Mouse (Mus musculus) T-cell, adult 2 months (primary cell): ENCODE results near the gene Rgn.

ENCODE experiments used
- DNase-seq: peaks from one replicate; pipeline ENCODE4 v3.0.0; 2022; ENCODE audit warnings: low spot score

Gene Rgn

DNA sequence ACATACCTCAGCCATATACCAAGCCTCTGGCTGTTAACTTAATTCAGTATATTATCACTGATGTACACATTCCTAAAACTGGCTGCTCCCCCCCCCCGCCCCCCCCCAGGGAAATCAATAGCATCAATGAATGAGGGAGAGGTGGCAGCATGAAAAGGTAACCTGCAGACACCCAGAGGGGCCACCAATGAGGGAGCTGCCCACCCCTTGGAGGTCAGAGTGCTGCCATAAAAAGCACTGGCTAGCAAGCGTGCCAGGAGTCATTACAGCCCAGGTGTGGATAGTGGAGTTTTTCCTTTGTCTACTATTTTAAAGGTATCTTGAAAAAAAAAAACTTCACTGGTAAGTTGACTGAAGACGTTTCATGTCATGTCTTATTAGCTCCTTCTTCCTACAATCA, at the start of gene Rgn:
Gene Rgn (plus strand): TSS at position 256 of the 400 bp plus-strand sequence.
- no peak for DNase-seq

DNA sequence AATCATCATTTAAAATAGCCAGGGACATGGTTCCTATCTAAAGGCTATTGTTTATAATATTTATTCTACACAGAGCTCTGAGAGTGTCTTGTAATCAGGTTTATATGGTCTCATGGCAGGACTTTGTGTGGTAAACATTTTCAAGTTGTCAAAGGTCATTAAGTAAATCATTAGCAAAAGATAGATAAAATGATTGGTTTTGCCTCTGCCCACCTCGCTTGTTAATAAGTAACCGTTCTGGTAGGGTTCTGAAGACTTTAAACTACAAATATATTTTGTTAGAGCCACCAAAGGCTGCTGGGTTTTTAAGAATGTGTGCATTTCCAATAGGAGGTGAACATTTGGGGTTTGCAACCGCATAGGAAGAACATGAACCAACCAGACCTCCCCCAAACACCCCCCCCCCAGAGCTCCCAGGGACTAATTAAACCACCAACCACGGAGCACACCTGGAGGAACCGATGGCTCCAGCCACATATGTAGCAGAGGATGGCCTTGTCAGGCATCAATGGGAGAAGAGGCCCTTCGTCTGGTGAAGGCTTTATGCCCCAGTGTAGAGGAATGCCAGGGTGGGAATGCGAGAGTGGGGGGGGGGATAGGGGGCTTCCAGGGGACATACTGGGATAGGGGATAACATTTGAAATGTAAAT, 29.2 kb upstream of the Rgn start:
- DNase-seq = no peak

DNA sequence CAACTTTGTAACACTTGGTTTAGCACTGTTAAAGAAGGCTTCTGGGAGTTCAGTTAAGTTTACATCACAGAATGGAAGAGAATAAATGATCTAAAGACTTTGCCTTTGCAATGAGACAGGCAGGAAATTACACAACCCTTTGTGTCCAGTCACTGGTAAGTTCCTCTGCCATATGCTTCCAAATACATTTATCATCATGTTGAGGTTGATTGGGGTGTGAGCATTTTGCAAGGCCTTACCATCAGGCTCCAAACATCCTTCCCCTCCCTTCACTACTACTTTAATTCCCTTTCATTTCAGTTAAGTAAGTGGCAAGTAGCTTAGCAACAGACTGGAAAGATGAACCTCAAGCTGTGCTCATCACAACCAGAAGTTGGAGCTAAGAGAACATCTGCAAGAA, 28.0 kb upstream of the Rgn start:
- no peak for DNase-seq

DNA sequence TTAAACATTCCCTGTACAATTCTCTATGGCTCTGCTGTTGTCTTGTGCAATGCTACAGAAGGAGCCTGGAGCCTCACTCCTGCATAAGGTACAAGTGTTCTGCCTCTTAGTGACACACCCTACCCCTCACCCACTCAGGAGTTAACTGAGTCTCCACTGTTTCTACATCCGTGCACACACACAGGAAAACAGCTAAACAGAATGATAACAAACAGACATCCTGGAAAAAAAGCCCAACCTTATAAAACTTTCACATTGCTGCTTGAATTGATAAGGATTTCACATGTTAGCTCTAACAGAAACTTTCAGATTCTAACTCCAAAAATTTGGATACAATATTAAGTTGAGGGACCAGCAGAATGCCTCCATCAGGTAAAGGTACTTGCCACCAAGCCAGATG, 17.0 kb upstream of the Rgn start:
- no peak for DNase-seq

DNA sequence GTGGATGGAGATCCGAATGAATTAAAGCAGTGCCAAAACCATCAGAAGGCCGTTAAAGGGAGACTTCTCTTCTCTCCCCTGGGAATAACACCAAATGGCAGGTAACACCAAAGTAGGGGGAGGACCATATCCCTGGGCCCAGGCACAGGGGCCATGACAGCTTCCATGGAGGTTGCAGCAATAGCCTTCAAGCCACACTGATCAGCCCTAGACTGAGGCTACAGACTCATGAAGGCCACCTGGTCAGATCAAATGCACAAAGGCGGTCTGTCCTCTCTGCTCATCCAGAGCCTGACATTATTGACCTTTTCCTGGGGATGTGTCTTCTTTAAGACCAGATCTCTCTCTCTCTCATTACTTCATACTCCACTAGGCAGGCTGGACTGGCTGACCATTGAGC, 5.7 kb upstream of the Rgn start:
- no peak for DNase-seq

DNA sequence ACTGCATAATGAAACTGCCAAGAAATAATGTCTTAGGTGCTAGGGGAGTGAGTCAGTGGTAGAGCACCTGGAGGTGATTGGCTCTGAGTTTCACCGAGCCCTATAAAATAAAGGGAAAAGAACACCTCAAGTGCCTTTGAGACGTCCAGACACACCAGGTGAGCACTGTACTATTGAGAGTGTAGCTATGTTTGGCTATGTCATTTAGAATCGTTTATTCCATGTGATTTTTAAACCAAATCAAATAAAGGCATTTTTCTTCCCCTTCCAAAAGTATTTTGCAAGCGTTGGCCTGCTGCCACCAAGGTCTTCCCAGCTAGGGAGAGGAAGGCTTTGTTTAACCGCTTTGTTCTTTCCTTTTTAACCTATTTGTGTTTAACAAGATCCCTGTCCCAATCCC, 2.0 kb upstream of the Rgn start:
- no peak for DNase-seq

DNA sequence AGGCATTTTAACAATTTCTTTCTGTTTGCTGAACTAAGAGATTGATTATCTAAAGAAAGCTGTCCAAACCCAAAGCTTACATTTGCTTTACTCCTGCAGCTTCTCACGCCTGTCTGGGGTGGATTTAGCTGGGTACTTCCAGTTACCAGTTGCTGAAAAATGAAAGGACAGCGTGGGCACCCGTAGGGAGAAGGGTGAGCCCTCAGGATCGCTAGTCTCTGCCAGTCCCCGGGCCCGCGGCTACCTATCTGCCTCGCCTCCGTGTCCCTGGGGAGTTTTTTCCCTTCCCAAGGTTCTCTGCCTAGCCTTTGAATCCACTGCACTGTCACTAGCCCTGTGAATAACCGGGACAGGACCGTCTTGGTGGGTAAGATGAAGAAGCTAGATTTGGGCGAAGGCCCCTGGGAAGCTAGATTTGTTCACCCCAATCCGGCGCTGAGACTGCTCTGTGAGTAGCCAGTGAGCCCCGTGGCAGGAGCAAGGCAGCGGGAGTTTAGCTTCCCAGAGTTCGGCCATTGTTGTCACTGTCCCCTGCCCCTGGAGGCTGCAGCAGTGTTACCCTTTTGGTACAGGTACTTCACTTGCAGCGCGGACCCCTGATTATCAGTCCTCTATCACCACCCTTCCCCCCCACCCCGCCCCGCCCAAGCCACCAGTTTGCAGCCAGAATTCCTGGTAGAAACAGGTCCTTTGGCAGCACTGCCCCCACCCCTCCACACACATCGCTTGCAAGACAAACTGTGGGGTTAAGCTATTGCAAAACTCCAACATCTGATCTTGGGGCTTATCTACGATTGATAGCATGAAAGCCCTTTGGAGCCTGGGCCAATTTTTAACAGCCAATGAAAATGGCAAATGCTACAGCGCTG, 1.3 kb upstream of the Rgn start:
- no peak for DNase-seq

DNA sequence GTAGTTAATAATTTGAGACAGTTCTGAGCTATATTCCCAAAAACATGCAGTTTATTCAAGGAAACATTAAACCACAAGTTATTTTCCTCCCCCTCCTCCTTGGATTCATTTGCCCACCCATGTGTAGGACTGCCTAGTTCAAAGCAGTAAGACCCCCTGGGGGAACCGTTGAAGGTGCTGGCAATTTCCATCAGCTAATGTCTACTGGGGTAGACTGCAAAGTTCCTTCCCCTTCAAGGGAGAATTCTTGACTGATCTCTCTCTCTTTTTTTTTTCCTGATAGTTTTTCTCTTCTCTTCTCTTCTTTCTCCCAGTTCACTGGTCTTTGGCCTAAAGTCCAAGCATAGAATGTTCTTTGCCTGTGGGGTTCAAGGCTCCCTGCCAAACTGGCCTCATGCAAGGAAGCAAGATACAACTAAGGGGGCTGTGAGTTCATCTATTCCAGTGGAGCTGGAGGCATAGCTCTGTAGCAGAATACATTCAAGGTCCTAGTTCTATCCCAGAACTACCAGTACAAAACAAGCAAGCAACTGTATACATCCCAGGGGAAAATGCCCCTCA, 627 bp upstream of the Rgn start:
- no peak for DNase-seq

DNA sequence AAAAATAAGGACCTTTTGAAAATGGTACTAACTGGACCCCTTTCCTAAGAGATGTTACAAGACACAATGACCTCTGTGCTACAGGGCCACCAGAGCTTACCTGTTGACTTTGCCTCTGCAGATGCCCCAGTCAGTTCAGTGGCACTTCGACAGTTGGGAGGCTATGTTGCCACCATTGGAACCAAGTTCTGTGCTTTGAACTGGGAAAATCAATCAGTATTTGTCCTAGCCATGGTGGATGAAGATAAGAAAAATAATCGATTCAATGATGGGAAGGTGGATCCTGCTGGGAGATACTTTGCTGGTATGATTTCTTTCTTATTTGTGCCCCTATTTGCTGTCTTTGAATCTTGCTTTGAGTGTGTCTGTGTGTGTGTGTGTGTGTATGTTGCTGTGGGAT, 2.6 kb downstream of the Rgn start:
- no peak for DNase-seq

DNA sequence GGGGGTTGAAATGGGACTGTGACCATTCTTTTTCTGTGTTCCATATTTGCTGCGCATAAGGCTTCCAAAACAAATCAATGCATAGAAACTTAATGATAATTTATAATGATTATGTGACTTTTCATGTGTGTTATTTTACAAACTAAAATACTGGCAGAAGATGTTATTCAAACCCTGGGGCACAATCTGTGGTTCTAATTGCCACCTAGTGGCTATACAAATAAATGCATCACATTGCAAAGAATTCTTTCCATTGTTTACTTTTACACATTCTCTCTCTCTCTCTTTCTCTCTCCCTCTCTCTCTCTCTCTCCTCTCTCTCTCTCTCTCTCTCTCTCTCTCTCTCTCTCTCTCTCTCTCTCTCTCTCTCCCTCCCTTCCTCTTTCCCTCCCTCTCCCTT, 12.3 kb downstream of the Rgn start:
- no peak for DNase-seq

DNA sequence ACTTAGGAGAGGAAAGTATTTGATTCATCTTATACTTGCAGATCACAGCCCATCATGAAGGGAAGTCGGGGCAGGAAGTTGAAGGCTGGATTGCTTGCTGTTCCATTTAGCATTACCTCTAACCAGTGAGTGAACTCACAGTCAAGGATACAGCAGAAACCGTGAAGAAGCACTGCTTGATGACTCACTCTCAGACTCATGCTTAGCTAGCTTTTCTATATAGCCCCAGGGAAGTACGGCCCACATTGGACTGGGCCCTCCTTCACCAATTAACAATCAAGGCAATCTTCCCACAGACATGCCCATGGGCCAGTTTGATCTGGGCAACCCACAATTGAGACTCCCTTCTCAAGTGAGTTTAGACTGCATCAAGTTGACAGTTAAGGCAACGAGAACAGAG, 14.4 kb downstream of the Rgn start:
- no peak for DNase-seq

DNA sequence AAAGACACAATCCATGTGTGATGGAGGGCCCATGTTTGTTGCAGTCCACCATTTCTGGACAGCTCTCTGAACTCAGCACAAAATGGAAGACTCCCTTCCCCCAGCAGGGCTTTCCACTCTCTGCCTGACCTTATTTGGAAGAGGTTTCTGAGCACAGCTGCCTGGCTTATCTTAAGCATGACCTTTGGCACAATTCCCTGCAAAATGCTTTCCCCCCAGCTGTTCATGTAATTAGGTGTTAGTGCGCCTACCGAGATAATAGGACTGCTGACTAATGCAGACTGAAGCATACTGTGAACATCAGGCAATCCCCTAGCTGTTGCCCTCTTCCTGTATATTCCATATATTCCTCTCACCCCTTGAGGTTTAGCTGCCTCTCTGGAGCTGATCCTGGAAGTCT, 21.4 kb downstream of the Rgn start:
- no peak for DNase-seq

DNA sequence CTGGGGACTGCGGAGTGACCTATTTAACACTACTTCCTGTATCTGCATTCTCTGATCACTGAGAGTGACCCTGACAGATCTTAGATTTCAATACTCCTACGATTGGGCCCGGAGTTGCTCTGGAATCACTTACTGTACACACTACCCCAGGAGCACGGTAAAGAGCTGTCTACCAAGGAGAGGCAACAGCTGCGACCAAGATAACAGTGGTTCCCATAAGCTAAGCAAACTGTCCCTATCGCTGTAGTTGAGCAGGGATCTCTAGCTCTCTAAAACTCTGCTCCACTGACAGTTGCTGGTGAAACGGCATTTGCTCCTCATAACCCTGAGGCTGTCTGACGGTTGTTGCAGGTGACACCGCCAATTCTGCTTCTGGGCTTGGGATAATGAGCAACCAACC, 23.1 kb downstream of the Rgn start:
- no peak for DNase-seq

DNA sequence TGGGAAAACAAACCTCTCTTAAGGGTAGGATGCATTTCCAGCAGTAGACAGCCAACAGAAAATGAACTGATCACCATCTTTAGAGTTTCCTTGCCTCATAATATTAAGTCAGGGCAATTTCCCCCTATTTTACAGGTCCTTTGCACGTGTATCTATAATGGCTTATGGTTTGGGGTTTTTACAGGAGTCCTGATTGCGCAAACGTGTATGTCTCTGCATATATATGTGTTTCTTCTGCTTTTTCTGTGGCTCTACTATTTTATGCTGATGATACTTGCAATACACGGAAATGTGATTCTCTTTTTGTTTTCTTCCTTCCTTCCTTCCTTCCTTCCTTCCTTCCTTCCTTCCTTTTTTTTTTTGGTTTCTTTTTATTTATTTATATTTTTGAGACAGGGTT, 24.3 kb downstream of the Rgn start:
- no peak for DNase-seq

DNA sequence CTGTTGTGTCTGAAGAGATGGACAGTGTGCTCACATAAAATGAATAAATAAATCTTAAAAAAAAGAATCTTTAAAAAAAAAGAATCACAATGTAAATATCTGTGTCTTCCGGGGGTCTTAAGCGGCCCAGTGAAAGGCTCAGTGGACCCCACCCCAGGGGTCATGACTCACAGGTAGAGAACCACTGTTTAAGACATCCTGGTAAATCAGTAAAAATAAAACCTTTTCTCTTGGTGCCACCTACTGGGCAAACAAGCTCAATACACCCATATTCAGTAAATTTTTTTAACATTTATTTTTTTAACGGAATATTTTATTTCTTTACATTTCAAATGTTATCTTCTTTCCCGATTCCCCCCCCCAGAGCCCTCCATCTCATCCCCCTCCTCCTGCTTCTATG, 38.4 kb downstream of the Rgn start:
- DNase-seq = no peak

DNA sequence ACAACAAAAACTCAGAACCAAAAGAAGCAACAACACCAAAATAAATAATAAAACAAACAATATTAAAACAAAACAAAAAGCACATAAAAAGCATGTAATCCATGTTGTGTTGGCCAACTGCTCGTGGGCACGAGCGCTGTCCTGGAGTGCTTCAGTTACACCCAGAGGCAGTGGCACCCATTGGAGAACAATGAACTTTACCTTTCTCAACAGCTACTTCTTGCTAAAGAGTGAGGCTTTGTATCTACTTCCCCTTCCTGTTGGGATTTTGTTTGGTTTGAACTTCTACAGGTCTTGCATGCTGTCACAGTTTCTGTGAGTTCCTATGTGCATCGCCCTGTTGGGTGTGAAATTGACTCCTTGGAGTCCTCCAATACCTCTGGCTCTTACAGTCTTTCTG, 58.9 kb downstream of the Rgn start:
- no peak for DNase-seq
